ENCODE assay signal across 23 mouse cellular contexts in the genomic region with DNA sequence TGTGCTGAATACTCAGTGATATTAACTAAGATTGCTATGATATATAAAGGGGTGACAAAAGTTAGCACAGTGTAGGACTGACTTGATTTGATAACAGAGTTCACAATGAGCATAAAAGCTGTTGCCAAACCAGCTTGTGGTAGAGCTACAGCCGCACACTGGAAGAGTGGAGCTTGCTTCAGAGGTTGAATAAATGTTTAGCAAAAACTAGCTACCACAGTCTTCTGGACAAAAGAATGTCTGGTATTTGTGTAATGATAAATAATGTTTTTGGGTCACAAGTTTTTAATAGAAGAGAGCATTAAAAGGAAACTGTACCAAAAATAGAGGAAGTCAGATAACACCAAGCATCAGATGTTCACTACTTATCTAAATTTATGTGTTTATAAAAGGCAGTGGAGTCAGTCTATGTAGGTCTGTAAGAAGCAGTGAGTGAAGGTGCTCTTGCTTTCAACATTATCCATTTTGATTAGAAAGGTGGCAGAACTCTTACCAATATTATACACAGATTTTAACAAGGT.
DNase-seq lines count a peak whose midpoint lies in the region; ATAC-seq and TF ChIP-seq lines count a peak whose summit lies in the region.
"Had no signal": no experiment of that assay in that cellular context is flagged by ENCODE, and none has a peak within 500 bp of the region (broad histone marks: within the 10 kb centered on the region; RNA-seq: fewer than 3 reads in every experiment).

No protein-coding gene starts in this region.

- H3K9me3 ChIP-seq in forebrain, embryonic 13.5 days (replicated peaks) = no peaks in the 10 kb centered on the region
- no peaks in the 10 kb centered on the region for H3K9me3 ChIP-seq in forebrain, postnatal 0 days (ENCODE audit: low read length)
- H3K9me3 ChIP-seq in lung, embryonic 14.5 days (ENCODE audit: low read depth, low read length) = no peaks in the 10 kb centered on the region
- H3K9me3 ChIP-seq: embryonic facial prominence, embryonic 12.5 days; G1E; limb, embryonic 12.5 days; neural tube, embryonic 15.5 days had no signal

- H3K27me3 ChIP-seq in forebrain, embryonic 13.5 days = no peaks in the 10 kb centered on the region
- no peaks in the 10 kb centered on the region for H3K27me3 ChIP-seq in forebrain, postnatal 0 days (ENCODE audit: insufficient read depth, low read length)
- H3K27me3 ChIP-seq in lung, embryonic 14.5 days (ENCODE audit: insufficient read depth, low read length) = no peaks in the 10 kb centered on the region
- H3K27me3 ChIP-seq: embryonic facial prominence, embryonic 12.5 days; limb, embryonic 12.5 days; neural tube, embryonic 15.5 days had no signal

- no peak for ATAC-seq in forebrain, embryonic 13.5 days
- ATAC-seq in forebrain, postnatal 0 days = no peak
- ATAC-seq in lung, embryonic 14.5 days (ENCODE audit: insufficient read depth) = 0 out of 2 replicates have a peak, but pooled peaks have one; percentile 47
- peak; percentile 43 for ATAC-seq in common myeloid progenitor, adult 5-6 weeks (replicated peaks; ENCODE audit: low read depth, poor library complexity, severe bottlenecking)
- ATAC-seq: forebrain, embryonic 14.5 days; midbrain, embryonic 16.5 days had no signal

- DNase-seq in forebrain, postnatal 0 days = no peak
- peak; percentile 51 for DNase-seq in kidney, adult 9 months
- no peak for DNase-seq in kidney, postnatal 10 days
- peak; percentile 23 for DNase-seq in lung, embryonic 14.5 days
- DNase-seq in lung, postnatal 14 days = no peak
- no peak for DNase-seq in cerebellum, adult 9-11 months
- DNase-seq: cerebellum, adult 9-10 months; gastrocnemius, postnatal 14 days; heart, adult 18-20 months; heart, postnatal 10 days; lung, postnatal 10 days; spleen, adult 18-20 months; thymus, postnatal 36 days had no signal

- H3K9ac ChIP-seq in forebrain, embryonic 13.5 days = no peak overlapping the region
- no peak overlapping the region for H3K9ac ChIP-seq in forebrain, postnatal 0 days
- no peak overlapping the region for H3K9ac ChIP-seq in lung, embryonic 14.5 days
- H3K9ac ChIP-seq: embryonic facial prominence, embryonic 12.5 days; hindbrain, embryonic 14.5 days; limb, embryonic 12.5 days; neural tube, embryonic 15.5 days had no signal

- WGBS in forebrain, embryonic 13.5 days = 81% methylated on average over 1 of the region's 1 CpGs
- 71% methylated on average over 1 of the region's 1 CpGs for WGBS in forebrain, postnatal 0 days
- WGBS in lung, embryonic 14.5 days = 48% methylated on average over 1 of the region's 1 CpGs

- peaks cover 9% of the 10 kb centered on the region; the same call in 1 of the 2 replicates for H3K4me1 ChIP-seq in forebrain, embryonic 13.5 days
- no peaks in the 10 kb centered on the region for H3K4me1 ChIP-seq in forebrain, postnatal 0 days (ENCODE audit: insufficient read depth)
- H3K4me1 ChIP-seq in lung, embryonic 14.5 days (ENCODE audit: insufficient read depth) = peaks cover 9% of the 10 kb centered on the region; the same call in 1 of the 2 replicates
- H3K4me1 ChIP-seq: embryonic facial prominence, embryonic 12.5 days; limb, embryonic 12.5 days; neural tube, embryonic 15.5 days had no signal

- H3K36me3 ChIP-seq in forebrain, embryonic 13.5 days (ENCODE audit: poor library complexity, severe bottlenecking) = peaks cover 4% of the 10 kb centered on the region; the same call in 1 of the 2 replicates
- H3K36me3 ChIP-seq in forebrain, postnatal 0 days (ENCODE audit: insufficient read depth) = no peaks in the 10 kb centered on the region
- H3K36me3 ChIP-seq in lung, embryonic 14.5 days (ENCODE audit: insufficient read depth) = 0 out of 2 replicates have a peak, but pooled peaks cover 4% of the 10 kb centered on the region
- H3K36me3 ChIP-seq: embryonic facial prominence, embryonic 12.5 days; neural tube, embryonic 15.5 days had no signal

- TF ChIP-seq CTCF in forebrain, postnatal 0 days (IDR thresholded peaks at IDR 0.05; ENCODE audit: low read depth) = no peak
- no peak for TF ChIP-seq CTCF in lung, embryonic 14.5 days (IDR thresholded peaks at IDR 0.05; ENCODE audit: low read depth)

- H3K4me3 ChIP-seq in forebrain, embryonic 13.5 days = no peak overlapping the region
- no peak overlapping the region for H3K4me3 ChIP-seq in forebrain, postnatal 0 days (ENCODE audit: low read depth, low read length)
- no peak overlapping the region for H3K4me3 ChIP-seq in lung, embryonic 14.5 days (ENCODE audit: low read depth, low read length)
- H3K4me3 ChIP-seq: embryonic facial prominence, embryonic 12.5 days; erythroblast, embryonic 14.5 days; limb, embryonic 12.5 days; neural tube, embryonic 15.5 days had no signal

- H3K4me2 ChIP-seq in forebrain, embryonic 13.5 days = no peak overlapping the region
- H3K4me2 ChIP-seq in forebrain, postnatal 0 days (ENCODE audit: low read depth) = no peak overlapping the region
- no peak overlapping the region for H3K4me2 ChIP-seq in lung, embryonic 14.5 days
- H3K4me2 ChIP-seq: embryonic facial prominence, embryonic 12.5 days; hindbrain, embryonic 14.5 days; limb, embryonic 12.5 days; neural tube, embryonic 15.5 days had no signal

- 0 out of 2 replicates have a peak overlapping the region, but pooled peaks have one; percentile 6 for H3K27ac ChIP-seq in forebrain, embryonic 13.5 days
- no peak overlapping the region for H3K27ac ChIP-seq in forebrain, postnatal 0 days (ENCODE audit: low read depth, low read length)
- H3K27ac ChIP-seq in lung, embryonic 14.5 days (ENCODE audit: low read depth) = peak overlapping the region; percentile 55; the same call in 1 of the 2 replicates
- H3K27ac ChIP-seq: embryonic facial prominence, embryonic 12.5 days; hindbrain, embryonic 14.5 days; limb, embryonic 12.5 days; neural tube, embryonic 15.5 days had no signal

Comparison
In these comparisons a context has a peak if more than half of its experiments do, and no peak if none do; other contexts are left out.
1. DNase-seq: peak in kidney, adult 9 months (single experiment) and lung, embryonic 14.5 days (single experiment); none in forebrain, postnatal 0 days (single experiment), kidney, postnatal 10 days (single experiment), lung, postnatal 14 days (single experiment) and cerebellum, adult 9-11 months (single experiment).
2. ATAC-seq: peak in lung, embryonic 14.5 days (single experiment) and common myeloid progenitor, adult 5-6 weeks (single experiment); none in forebrain, embryonic 13.5 days (single experiment) and forebrain, postnatal 0 days (single experiment).